Mouse (Mus musculus): ENCODE data around the gene Cc2d1a. TPM values are rescaled to one million over a fixed set of nuclear protein-coding genes. Genes with fewer than 3 reads are reported as not detected.
A peak's percentile ranks its signal among the peaks of the same experiment; 100 is the strongest.

Gene Cc2d1a
- polyA plus RNA-seq, 1 experiment, result 28.8 TPM

GRCm38 (mm10) chr8:84179946-84180345 lies 32.2 kb upstream of the Cc2d1a start:
- TF ChIP-seq CTCF (IDR thresholded peaks at IDR 0.05; ENCODE audit: low read depth, low read length) (no peak), POLR2A (IDR thresholded peaks at IDR 0.05; ENCODE audit: borderline replicate concordance, low read depth, low read length) (no peak)
- Histone ChIP-seq H3K4me3 (ENCODE audit: insufficient read depth, low read length) (no peak overlapping the region), H3K4me1 (ENCODE audit: control insufficient read depth, insufficient read depth, low read length) (no peaks in the 10 kb centered on the region), H3K27ac (ENCODE audit: insufficient read depth, low read depth, low read length) (no peak overlapping the region)

GRCm38 (mm10) chr8:84178592-84178991 lies 30.9 kb upstream of the Cc2d1a start:
- Histone ChIP-seq H3K27ac (ENCODE audit: insufficient read depth, low read depth, low read length) (no peak overlapping the region), H3K4me3 (ENCODE audit: insufficient read depth, low read length) (no peak overlapping the region), H3K4me1 (ENCODE audit: control insufficient read depth, insufficient read depth, low read length) (no peaks in the 10 kb centered on the region)
- no peak for TF ChIP-seq CTCF (IDR thresholded peaks at IDR 0.05; ENCODE audit: low read depth, low read length)
- TF ChIP-seq POLR2A (IDR thresholded peaks at IDR 0.05; ENCODE audit: borderline replicate concordance, low read depth, low read length), result no peak

DNA sequence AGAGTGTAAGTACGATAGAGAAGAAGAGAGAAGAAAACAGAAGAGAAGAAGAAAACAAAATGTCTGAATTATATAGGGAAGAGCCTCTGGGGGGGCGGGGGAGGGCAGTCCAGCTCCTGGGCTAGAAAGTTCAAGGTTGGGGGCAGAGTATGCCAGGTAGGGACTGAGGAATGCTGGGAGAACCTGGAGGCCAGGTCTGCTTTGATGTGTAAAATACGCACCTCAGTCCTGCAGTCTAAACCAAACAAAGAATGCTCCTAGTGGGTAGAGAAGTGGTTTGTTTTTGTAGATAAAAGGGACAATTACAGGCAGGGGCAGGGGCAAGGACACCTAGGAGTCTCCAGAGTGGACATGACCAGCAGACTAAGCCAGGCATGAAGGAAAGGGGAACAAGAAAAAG lies 29.7 kb upstream of the Cc2d1a start:
- Histone ChIP-seq H3K27ac (ENCODE audit: insufficient read depth, low read depth, low read length) (no peak overlapping the region), H3K4me3 (ENCODE audit: insufficient read depth, low read length) (no peak overlapping the region), H3K4me1 (ENCODE audit: control insufficient read depth, insufficient read depth, low read length) (no peaks in the 10 kb centered on the region)
- no peak for TF ChIP-seq CTCF (IDR thresholded peaks at IDR 0.05; ENCODE audit: low read depth, low read length)
- no peak for TF ChIP-seq POLR2A (IDR thresholded peaks at IDR 0.05; ENCODE audit: borderline replicate concordance, low read depth, low read length)

DNA sequence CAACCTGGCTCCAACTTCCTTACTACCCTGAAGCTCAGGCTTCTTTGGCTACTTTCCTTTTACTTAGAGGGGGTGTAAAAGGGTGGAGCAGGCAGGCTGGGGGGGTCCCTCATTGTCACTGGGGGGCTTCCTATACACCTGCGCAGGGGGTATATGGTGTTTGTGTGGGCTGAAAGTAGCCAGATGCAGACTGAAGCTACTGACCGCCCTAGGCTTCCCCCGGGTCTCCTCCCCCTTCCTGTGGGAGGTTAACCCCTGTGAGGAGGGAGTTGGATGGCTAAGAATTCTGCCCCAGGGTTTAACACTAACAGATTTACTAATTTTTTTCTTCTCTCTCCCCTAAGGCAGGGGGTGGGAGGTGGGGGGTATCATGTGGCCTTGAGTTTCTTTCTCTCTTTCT lies 28.8 kb upstream of the Cc2d1a start:
- H3K4me1 ChIP-seq (ENCODE audit: control insufficient read depth, insufficient read depth, low read length), result no peaks in the 10 kb centered on the region
- no peak for TF ChIP-seq POLR2A (IDR thresholded peaks at IDR 0.05; ENCODE audit: borderline replicate concordance, low read depth, low read length)
- TF ChIP-seq CTCF (IDR thresholded peaks at IDR 0.05; ENCODE audit: low read depth, low read length), result no peak
- no peak overlapping the region for H3K4me3 ChIP-seq (ENCODE audit: insufficient read depth, low read length)
- no peak overlapping the region for H3K27ac ChIP-seq (ENCODE audit: insufficient read depth, low read depth, low read length)

DNA sequence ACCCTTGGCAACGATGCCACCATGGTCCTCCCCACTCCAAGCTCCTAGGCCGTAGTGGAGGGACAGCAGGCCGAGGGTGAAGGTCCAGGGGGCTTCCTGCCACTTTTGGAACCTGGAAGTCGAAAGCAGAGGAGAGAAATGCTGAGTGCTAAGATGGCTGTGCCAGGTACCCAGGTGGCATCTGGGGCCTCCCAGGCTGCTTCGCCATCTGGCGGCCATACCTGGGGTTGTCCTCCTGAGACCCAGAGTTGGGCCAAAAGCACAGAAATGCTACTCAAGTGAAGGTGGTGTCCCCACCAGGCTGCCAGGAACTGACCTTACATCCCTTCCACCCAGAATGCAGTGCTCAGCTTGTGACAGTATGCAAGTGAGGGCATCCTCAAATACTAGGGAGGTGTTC lies 26.1 kb upstream of the Cc2d1a start:
- no peak for TF ChIP-seq POLR2A (IDR thresholded peaks at IDR 0.05; ENCODE audit: borderline replicate concordance, low read depth, low read length)
- 0 out of 2 replicates have a peak, but pooled peaks have one; percentile 29 for TF ChIP-seq CTCF (IDR thresholded peaks at IDR 0.05; ENCODE audit: low read depth, low read length)
- H3K27ac ChIP-seq (ENCODE audit: insufficient read depth, low read depth, low read length), result no peak overlapping the region
- no peaks in the 10 kb centered on the region for H3K4me1 ChIP-seq (ENCODE audit: control insufficient read depth, insufficient read depth, low read length)
- no peak overlapping the region for H3K4me3 ChIP-seq (ENCODE audit: insufficient read depth, low read length)

DNA sequence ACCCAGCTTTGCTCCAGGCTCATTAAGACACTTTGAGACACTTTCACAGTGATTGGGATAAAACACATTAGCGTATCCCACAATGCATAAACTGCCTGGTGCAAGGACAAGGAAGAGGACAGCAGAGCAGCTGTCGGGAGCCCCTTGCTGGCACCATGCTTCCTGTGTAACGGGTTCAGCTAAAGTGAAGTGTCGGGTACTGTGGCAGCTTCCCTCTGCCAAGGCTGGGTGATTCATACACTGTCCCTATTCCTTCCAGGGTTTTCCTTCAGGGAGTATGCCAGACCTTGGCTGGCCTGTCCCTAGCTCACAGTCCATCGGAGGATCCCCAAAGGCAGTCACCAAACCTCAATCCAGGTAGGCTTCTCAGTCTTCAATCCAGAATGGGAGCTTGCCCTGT lies 22.4 kb upstream of the Cc2d1a start:
- TF ChIP-seq CTCF (IDR thresholded peaks at IDR 0.05; ENCODE audit: low read depth, low read length) (no peak), POLR2A (IDR thresholded peaks at IDR 0.05; ENCODE audit: borderline replicate concordance, low read depth, low read length) (no peak)
- Histone ChIP-seq H3K4me1 (ENCODE audit: control insufficient read depth, insufficient read depth, low read length) (no peaks in the 10 kb centered on the region), H3K27ac (ENCODE audit: insufficient read depth, low read depth, low read length) (no peak overlapping the region), H3K4me3 (ENCODE audit: insufficient read depth, low read length) (no peak overlapping the region)

DNA sequence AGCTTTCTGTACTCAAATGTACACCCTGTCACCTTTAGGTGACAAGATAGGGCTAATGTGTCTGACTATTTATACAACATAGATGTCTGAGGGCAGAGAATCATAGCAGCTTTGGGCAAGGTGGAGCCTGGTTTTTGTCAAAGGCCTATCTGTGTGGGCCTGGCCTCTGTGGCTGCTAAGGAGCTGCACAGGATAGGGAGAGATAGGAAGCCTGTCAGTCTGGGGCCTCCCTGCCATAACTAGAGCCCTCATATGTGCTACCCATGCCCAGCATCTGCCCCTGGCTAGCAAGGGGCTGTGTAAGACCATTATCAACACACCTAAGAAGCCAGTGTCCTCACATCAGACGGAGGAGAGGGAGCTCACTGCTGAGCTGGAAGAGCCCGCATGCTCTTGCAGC lies 20.0 kb upstream of the Cc2d1a start:
- Histone ChIP-seq H3K4me3 (ENCODE audit: insufficient read depth, low read length) (no peak overlapping the region), H3K27ac (ENCODE audit: insufficient read depth, low read depth, low read length) (no peak overlapping the region), H3K4me1 (ENCODE audit: control insufficient read depth, insufficient read depth, low read length) (no peaks in the 10 kb centered on the region)
- no peak for TF ChIP-seq CTCF (IDR thresholded peaks at IDR 0.05; ENCODE audit: low read depth, low read length)
- no peak for TF ChIP-seq POLR2A (IDR thresholded peaks at IDR 0.05; ENCODE audit: borderline replicate concordance, low read depth, low read length)

- TF ChIP-seq CTCF (IDR thresholded peaks at IDR 0.05; ENCODE audit: low read depth, low read length) (no peak), POLR2A (IDR thresholded peaks at IDR 0.05; ENCODE audit: borderline replicate concordance, low read depth, low read length) (no peak)
- Histone ChIP-seq H3K4me1 (ENCODE audit: control insufficient read depth, insufficient read depth, low read length) (no peaks in the 10 kb centered on the region), H3K4me3 (ENCODE audit: insufficient read depth, low read length) (no peak overlapping the region), H3K27ac (ENCODE audit: insufficient read depth, low read depth, low read length) (no peak overlapping the region)
Measured at GRCm38 (mm10) chr8:84157620-84158019, 9.9 kb upstream of the Cc2d1a start.

DNA sequence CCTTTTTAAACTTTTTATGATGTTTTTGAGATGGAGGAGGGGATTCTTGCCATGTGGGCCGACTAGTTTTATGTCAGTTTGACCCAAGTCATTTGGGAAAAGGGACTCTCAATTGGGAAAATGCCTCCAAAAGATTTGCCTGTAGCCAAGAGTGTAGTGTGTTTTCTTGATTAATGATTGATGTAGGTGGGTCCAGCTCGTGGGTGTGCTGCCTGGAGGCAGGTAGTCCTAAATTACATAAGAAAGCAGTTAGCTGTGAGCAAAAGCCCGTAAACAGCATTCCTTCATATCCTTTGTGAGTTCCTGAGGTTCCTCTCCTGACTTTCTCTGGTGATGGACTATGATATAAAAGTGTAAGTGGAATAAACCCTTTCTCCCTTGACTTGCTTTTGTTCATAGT lies 1.4 kb upstream of the Cc2d1a start:
- H3K27ac ChIP-seq (ENCODE audit: insufficient read depth, low read depth, low read length), result no peak overlapping the region
- TF ChIP-seq POLR2A (IDR thresholded peaks at IDR 0.05; ENCODE audit: borderline replicate concordance, low read depth, low read length) (no peak), CTCF (IDR thresholded peaks at IDR 0.05; ENCODE audit: low read depth, low read length) (no peak)
- H3K4me3 ChIP-seq (ENCODE audit: insufficient read depth, low read length), result no peak overlapping the region
- peaks cover 28% of the 10 kb centered on the region for H3K4me1 ChIP-seq (ENCODE audit: control insufficient read depth, insufficient read depth, low read length)

DNA sequence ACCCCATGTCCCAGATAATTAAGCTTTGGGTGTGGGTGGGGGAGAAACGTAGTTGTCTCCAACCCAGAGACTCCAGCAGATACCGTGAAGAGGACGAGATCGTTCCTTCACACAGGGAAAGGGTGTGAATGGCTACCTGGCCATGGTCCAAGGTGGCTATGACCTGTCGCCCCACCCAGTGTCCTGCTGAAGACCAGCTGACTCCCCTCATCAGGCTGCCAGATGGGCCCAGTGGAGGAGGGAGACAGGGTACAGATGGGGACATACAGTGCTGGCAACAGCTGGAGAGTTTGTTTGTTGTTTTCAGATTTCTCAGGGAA lies 755 bp upstream of the Cc2d1a start:
- TF ChIP-seq CTCF (IDR thresholded peaks at IDR 0.05; ENCODE audit: low read depth, low read length) (no peak), POLR2A (IDR thresholded peaks at IDR 0.05; ENCODE audit: borderline replicate concordance, low read depth, low read length) (no peak)
- Histone ChIP-seq H3K4me1 (ENCODE audit: control insufficient read depth, insufficient read depth, low read length) (peaks cover 28% of the 10 kb centered on the region), H3K4me3 (ENCODE audit: insufficient read depth, low read length) (peak overlapping the region; percentile 93), H3K27ac (ENCODE audit: insufficient read depth, low read depth, low read length) (no peak overlapping the region)

DNA sequence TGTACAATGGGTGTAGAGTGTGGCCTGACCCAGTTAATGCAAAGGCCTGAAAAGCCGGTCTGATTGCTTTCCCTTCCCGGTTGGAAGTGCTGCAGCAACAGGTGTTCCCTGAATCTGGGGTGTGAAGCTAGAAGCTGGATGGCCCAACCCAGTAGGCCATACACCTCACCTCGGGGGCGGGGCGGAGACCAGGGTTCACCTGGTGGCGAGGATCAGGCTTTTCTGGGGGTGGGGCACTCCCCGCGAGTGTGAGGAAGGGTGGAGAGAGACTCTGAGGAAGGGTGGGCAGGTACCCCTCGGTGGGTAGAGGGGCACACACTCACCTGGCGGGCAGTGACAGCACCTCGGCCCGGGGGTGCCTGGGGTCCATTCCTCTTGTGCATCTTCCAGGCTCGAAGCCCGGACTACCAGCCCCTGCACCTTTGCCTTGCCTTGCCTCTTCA lies 391 bp downstream of the Cc2d1a start:
- Histone ChIP-seq H3K4me1 (ENCODE audit: control insufficient read depth, insufficient read depth, low read length) (peaks cover 28% of the 10 kb centered on the region), H3K4me3 (ENCODE audit: insufficient read depth, low read length) (peak overlapping the region; percentile 93), H3K27ac (ENCODE audit: insufficient read depth, low read depth, low read length) (no peak overlapping the region)
- TF ChIP-seq POLR2A (IDR thresholded peaks at IDR 0.05; ENCODE audit: borderline replicate concordance, low read depth, low read length) (no peak), CTCF (IDR thresholded peaks at IDR 0.05; ENCODE audit: low read depth, low read length) (no peak)
